Mouse (Mus musculus) thymus, postnatal 14 days (tissue): ENCODE data around the gene S100g.

Experiments
- DNase-seq: peaks from one replicate; pipeline ENCODE4 v3.0.0; 2021

S100g gene

DNA sequence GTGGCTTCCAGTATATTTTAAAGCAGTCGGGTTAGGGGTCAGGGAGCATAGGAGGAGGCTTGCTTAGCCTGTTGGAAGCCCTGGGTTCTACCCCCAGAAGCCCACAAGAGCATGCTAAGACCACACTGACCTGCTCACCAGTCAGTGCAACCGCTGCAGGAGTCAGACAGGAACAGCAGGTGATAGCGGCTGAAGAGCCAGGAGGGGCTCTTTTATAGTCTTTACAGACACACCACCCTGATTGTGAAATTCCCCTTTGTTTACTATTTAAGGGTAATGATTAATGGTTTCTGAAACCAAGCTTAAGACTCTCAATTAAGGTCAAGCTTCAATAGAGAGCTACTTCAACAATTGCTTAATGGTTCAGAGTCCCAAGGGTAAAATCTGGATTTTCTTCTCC, at the start of gene S100g:
TSS of gene S100g (minus strand) at position 217 of the 400 bp plus-strand sequence.
- no peak for DNase-seq

DNA sequence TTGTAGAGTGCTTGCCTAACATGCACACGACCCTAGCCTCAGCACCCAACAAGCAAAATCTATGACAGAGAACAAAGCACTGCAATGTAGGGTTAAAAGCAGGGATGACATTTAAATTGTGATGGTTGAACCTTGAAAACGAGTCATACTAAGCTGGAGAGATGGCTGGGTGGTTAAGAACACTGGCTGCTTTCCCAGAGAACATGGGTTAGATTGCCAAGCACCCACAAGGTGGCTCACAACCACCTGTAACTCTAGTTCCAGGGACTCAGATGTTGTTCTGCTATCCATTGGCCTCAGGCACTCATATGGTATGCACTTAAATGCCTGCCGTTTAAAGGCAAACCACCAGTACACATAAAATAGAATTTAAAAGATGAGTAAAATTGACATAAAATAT, 27.7 kb upstream of the S100g start:
- no peak for DNase-seq

DNA sequence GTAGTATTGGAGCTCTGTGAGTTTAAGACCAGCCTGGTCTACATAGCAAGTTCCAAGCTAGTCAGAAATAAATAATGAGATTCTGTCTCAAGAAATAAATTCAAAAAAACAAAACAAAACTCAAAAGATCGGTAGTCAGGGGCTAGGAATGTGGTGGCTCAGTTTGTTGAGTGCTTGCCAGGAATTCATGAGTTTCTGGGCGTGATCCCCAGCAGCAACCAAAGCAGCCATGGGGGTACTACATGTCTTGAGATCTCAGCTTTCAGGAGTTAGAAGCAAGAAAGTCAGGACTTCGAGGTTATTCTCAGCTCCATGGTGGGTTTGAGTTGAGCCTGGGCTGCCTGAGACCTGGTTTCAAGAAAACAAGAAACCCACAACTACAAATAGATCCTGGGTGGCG, 27.0 kb upstream of the S100g start:
- no peak for DNase-seq

DNA sequence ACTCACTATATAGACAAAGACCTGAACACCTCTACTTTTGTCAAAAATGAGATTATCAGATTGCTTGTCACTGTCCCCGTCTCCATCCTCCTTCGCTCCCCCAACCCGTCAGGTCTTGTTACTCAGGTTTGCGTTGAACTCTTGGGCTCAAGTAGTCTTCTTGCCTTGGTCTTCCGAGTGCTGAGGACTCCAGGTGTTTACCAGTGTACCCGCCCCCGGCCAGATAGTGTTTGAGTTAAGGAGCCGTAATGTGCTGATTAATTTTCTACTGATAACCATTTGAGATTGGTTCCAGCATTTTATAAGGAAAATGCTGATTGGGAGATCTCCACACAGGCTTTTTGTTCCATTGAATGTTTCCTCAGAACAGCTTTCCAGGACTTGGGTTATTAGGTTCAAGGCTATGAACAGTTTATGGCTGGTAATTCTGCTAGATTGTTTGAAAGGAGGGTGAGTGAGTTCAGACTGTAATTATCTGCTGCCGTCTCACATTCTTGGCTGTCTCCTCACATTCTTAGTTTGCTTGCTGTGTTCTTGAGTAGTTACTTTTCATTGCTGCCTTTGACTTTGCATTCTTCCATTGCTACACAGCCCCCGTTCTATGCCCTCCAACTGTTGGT, 22.6 kb upstream of the S100g start:
- DNase-seq, result no peak

DNA sequence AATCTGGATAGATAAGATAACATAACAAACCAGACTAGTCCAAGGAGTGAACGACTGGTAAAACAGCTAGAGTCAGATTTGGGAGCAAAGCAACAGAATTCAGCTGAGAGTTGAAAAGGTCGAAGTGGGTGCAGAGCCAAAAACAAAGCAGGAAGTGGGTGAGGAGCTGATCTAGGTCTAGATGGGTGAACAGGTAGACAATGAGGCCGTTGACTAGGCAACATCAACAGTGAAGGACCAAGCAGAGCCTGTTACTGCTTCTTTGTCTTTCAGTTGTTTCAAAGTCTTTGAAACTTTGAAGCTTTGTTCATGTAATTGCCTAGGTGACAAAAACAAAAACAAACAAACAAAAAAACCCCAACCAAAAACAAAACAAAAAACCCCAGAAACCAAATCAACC, 11.8 kb upstream of the S100g start:
- DNase-seq, result peak; percentile 3

DNA sequence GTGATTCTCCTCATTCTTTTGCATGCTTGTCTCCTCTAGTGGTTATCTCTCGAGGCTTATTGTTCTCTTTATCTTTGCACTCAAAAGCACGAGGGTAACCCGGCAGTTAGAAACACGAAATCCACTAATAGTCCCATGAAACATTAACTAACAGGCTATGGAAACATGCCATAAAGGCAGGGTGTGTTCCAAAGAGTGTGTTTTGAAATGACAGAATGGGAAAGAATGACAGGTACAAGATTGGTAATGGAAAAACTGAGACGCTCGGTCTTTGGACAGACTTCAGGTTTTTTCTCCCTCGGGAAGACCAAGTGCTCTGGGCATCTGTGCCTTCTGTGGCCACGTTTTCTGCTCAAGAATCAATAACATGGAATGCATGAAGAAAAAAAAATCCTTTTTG, 3.1 kb upstream of the S100g start:
- no peak for DNase-seq

DNA sequence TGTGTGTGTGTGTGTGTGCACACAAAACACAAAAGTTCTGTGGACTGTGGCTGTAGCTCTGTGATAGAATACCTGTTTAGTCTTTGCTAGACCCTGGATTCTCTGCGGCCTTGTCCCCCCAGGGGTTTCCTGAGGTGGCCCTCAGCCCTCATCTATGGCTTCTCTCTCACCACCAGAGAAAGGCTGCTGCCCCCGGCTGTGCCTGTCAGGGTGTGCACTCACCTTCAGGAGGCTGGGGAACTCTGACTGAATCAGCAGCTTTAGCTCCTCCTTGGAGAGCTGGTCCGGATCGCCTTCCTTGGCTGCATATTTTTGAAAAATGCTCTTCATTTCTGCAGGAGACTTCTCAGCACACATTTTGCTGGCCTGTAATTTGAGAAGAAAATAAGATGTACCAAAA, 559 bp downstream of the S100g start:
- DNase-seq, result no peak

DNA sequence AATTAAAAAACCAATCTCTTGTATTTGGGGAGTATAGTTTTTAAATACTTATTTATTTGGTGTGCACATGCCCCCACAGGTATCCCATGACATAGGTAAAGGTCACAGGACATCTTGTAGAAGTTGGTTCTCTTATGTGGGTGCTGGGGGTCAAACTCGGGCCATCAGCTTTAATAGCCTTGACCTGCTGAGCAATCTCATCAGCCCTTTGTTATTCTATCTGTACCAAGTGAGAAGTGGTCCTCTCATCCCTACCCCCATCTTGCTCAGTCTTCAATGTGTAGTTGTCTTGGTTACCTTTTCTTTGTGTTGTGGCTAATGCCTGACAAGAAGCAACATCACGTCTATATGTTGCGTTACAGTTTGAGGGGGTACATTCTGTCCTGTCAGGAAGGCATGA, 6.5 kb downstream of the S100g start:
- no peak for DNase-seq

DNA sequence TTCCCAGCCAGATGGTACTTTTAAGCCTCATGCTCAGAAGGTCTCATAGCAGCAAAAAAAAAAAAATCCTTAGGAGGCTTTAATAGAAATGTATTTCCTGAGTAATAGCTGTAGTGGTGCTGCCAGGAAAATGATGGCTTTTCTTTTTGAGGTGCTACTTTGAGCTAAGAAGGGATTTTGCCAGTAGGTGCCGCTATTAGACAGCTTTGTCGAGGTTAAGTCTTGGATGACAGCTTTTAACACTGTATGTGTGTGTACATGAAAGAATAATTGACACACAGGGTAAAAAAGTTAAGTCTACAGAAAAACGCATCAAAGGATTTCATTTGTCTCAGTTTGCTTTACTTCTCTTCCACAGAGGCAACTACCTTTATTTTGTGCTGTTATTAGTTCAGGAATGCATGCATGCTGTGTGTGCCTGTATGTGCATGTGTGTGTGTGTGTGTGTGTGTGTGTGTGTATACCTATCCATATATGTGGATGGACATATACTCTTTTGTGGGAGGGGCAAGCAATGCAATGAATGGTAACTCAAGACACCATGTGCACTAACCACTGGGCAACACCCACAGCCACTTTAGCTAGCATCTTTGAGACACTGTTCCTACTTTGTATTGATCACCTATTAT, 14.5 kb downstream of the S100g start:
- peak; percentile 31 for DNase-seq

DNA sequence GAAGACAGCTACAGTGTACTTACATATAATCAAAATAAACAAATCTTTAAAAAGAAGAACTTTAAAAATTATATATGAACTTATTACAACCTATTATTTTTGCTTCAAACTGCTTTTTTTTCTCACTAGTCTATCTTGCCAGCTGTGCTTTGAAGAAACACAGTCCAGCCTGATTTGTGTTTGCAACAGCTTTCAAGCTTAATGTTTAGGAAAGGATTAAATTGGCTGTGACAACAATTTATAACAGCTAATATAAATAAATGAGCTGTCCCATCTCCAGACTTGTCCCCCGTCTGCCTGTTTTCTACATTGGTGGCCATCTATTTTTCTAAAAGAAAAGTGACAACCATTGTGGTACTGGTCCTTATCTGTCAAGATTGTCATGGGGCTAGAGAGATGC, 22.4 kb downstream of the S100g start:
- DNase-seq, result no peak

DNA sequence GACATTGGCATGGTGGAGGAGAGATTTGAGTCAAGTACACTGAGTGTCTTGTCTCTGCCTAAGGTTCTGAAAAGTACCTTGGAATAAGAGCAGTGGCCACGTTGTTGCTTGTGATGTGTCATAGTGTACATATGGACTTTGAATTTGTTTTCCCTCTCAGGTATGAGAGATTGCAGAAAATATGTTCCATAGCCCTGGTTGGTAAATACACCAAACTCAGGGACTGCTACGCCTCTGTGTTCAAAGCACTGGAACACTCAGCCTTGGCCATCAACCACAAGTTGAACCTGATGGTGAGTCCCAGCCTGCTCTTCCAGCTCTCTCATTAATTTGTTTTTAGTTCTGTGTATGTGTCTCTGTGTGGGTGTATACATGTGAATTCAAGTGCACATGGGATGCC, 32.9 kb downstream of the S100g start:
- no peak for DNase-seq

DNA sequence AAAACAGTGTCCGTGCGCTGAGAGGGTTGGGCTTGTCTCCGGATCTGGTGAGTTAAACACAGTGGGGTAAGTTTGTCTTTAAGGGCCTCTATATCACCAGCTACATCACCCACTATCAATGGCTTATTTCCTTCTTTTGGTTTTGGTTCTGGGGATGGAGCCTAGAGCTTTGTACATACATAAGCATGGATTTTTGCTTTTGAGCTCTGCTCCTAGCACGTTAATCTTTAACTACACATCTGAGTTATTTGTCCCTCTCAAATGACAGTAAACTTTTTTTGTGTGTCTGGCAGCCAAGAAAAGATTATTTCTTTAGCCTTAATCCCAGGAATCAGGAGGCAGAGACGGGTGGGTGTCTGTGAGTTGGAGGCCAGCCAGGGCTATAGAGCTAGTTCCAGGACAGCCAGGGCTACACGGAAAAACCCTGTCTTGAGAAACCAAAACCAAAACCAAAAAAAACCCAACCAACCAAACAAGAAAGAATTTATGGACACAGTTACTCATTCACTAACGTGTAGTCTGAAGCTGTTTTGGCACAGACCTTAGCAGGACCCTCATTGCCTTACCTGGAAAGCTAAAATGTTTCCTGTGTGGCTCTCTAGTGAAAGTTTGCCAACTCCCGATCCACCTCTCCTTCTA, 42.8 kb downstream of the S100g start:
- DNase-seq, result no peak

DNA sequence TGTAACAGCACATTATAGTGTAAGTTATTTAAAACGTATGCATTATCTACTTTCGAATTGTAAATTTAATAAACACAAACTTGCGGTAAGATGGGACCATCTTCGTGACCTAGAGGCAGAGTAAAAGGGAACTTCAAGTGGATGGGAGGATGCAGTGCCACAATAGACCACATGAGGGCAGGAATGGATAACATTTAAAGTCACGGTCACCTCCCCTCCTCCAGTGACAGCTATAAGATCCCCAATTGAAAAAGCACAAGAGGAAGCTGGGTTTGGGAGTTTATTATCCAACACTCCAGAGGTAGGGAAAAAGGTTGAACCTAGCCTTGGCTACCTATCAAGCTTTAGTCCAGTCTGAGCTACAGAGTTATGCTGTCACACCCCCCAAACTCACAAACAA, 48.7 kb downstream of the S100g start:
- peak; percentile 56 for DNase-seq

DNA sequence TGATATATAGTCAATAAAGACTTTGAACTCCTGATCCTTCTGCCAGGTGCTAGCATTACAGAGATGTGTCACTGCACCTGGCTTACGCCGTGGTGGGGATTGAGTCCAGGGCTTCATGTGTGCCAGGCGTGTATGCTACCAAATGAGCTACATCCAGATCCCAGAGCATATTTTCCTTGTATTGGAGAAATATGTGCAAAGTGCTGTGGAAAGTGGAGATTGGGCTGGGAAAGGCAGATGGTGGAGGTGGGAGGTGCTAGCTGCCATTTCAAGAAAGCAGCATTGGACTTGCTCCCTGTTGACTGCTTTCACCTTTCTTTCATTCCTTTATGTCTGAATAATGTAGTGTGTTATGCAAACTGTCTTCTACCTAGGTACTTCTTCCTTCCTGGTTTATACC, 50.7 kb downstream of the S100g start:
- DNase-seq, result no peak
